Mouse (Mus musculus) hindbrain, embryonic 12.5 days (tissue): Measurements from ENCODE around the gene Gm26602. TPM values are rescaled to one million over a fixed set of nuclear protein-coding genes. Genes with fewer than 3 reads are reported as not detected.

ENCODE experiments used
- ATAC-seq: fragments of 200-750 bp; cut with Nextera tagmentation; 2 replicates; pipeline ENCODE4 v1.8.0; 2017; ENCODE audit warnings: moderate TSS enrichment; ENCODE audit not compliant: low FRiP score
- H3K27ac ChIP-seq: fragments of 300-500 bp; sonication (generic); 2 replicates; pipeline ENCODE4 v1.5.1; 2016; ENCODE audit warnings: mild to moderate bottlenecking
- H3K27me3 ChIP-seq: fragments of 300-500 bp; sonication (generic); 2 replicates; pipeline ENCODE4 v1.6.1; 2016; ENCODE audit warnings: mild to moderate bottlenecking
- H3K36me3 ChIP-seq: fragments of 300-500 bp; sonication (generic); 2 replicates; pipeline ENCODE4 v1.6.1; 2016; ENCODE audit warnings: mild to moderate bottlenecking
- H3K4me1 ChIP-seq: fragments of 300-500 bp; sonication (generic); 2 replicates; pipeline ENCODE4 v1.6.1; 2016
- H3K4me2 ChIP-seq: fragments of 300-500 bp; sonication (generic); replicated peaks from 2 replicates; pipeline ENCODE4 v1.6.1; 2016; ENCODE audit warnings: mild to moderate bottlenecking
- H3K4me3 ChIP-seq: fragments of 300-500 bp; sonication (generic); 2 replicates; pipeline ENCODE4 v1.5.1; 2016; ENCODE audit warnings: mild to moderate bottlenecking
- H3K9ac ChIP-seq: fragments of 300-500 bp; sonication (generic); 2 replicates; pipeline ENCODE4 v1.6.1; 2016; ENCODE audit warnings: mild to moderate bottlenecking, moderate library complexity
- H3K9me3 ChIP-seq: fragments of 300-500 bp; sonication (generic); replicated peaks from 2 replicates; pipeline ENCODE4 v1.6.1; 2016; ENCODE audit warnings: mild to moderate bottlenecking
- WGBS: fragments of 180-500 bp; shearing (Covaris S2); methylation state at CpG from one replicate; pipeline ENCODE4 v1.1.7; 2016; 5-methylcytosine and 5-hydroxymethylcytosine counted together
- microRNA-seq: library from miRNA; unstranded; fragments of <30 nt; microRNA quantifications from one replicate; pipeline ENCODE4, GENCODE M21; 2017
- polyA plus RNA-seq: library from polyadenylated mRNA; unstranded; fragments of >200 nt; fragmentation: Nextera tagmentation; extraction: Ambion mirVana; gene quantifications from 2 replicates; pipeline ENCODE4 v1.2.1, GENCODE M21; 2016

Gm26602 gene
- polyA plus RNA-seq, 1 experiment from 2014 or later = 25.5 TPM

DNA sequence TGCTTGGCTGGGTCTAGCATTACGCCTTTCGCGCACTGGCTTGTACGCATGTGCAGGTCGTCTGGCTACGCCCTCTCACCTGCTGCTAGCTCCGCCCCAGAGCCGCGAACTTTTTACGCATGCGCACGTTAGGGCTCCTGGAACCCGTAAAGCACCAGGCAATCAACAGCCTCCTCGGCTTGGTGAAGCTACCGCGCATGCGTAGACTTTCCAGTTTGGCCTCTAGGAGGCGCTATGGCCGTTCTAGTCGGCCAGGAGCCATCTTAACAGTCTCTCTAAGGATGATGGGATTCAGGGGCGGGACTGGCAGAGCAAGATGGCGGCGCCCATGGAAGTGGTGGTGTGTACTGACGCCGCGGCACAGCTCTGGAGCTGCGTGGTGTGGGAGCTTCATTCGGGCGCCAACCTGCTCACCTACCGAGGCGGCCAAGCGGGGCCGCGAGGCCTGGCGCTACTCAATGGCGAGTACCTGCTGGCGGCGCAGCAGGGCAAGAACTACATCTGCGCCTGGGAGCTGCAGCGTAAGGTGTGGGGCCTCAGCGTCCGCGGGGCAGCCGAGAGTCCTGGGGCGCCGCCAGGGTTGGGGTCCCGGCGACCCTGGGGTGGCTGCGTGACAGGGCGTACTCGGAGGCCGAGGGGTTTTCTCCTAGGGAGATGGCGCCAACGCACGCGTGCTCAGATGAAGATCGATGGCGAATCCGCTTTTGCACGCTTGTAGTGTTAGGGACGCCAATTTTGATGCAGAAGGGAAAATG, 49.4 kb downstream of the Gm26602 start, which contains the start of gene Wdr18:
Gene Wdr18, plus strand, starts transcription at position 306 of the 755 bp plus-strand sequence.
- under 1% methylated on average over 61 of the region's 61 CpGs for WGBS
- H3K4me2 ChIP-seq = peak within 1 kb of the TSS; percentile 68
- H3K9me3 ChIP-seq = no peaks in the 10 kb centered on the region
- peaks cover 13% of the 10 kb centered on the region; the same call in 1 of the 2 replicates for H3K27me3 ChIP-seq
- peak within 1 kb of the TSS; percentile 72; the same call in 1 of the 2 replicates for H3K27ac ChIP-seq
- H3K9ac ChIP-seq = peak within 1 kb of the TSS; percentile 83
- peak; percentile 96 for ATAC-seq
- H3K4me1 ChIP-seq = peaks cover 13% of the 10 kb centered on the region
- H3K36me3 ChIP-seq = peaks cover 33% of the 10 kb centered on the region
- peak within 1 kb of the TSS; percentile 93 for H3K4me3 ChIP-seq

Small RNAs within 50 kb of the gene (microRNA-seq; reads per million reads assigned to microRNA genes)
- not detected for gene Mir6910

Other genes starting within 250 kb of the Gm26602 start
- 2.9 and 3.2 TPM in 2 replicates for gene Madcam1, start 246.3 kb upstream of the Gm26602 start, polyA plus RNA-seq
- gene Tpgs1, start 241.5 kb upstream of the Gm26602 start, polyA plus RNA-seq = 68.1 and 69.4 TPM in 2 replicates
- gene Cdc34, start 228.7 kb upstream of the Gm26602 start, polyA plus RNA-seq = 121 and 124 TPM in 2 replicates
- gene Gzmm, start 221.8 kb upstream of the Gm26602 start, polyA plus RNA-seq = 1.2 and 1.3 TPM in 2 replicates
- gene Bsg, start 206.4 kb upstream of the Gm26602 start, polyA plus RNA-seq = 658 and 661 TPM in 2 replicates
- gene Hcn2, start 194.2 kb upstream of the Gm26602 start, polyA plus RNA-seq = 0.45 and 0.48 TPM in 2 replicates
- 42.7 and 47.5 TPM in 2 replicates for gene Polrmt, start 164.3 kb upstream of the Gm26602 start, polyA plus RNA-seq
- 0.42 and 0.72 TPM in 2 replicates for gene Fgf22, start 155.8 kb upstream of the Gm26602 start, polyA plus RNA-seq
- gene Rnf126, start 143.9 kb upstream of the Gm26602 start, polyA plus RNA-seq = 103 and 108 TPM in 2 replicates
- 2.3 and 2.7 TPM in 2 replicates for gene Fstl3, start 133.6 kb upstream of the Gm26602 start, polyA plus RNA-seq
- 0.23 and 0.30 TPM in 2 replicates for gene Prss57, start 119.9 kb upstream of the Gm26602 start, polyA plus RNA-seq
- 189 and 198 TPM in 2 replicates for gene Palm, start 117.3 kb upstream of the Gm26602 start, polyA plus RNA-seq
- 1.3 and 2.1 TPM in 2 replicates for gene Misp, start 89.9 kb upstream of the Gm26602 start, polyA plus RNA-seq
- gene Ptbp1, start 56.4 kb upstream of the Gm26602 start, polyA plus RNA-seq = 201 and 211 TPM in 2 replicates
- 11.8 and 14.1 TPM in 2 replicates for gene Prtn3, start 36.4 kb upstream of the Gm26602 start, polyA plus RNA-seq
- 289 and 290 TPM in 2 replicates for gene Plppr3, start 36.2 kb upstream of the Gm26602 start, polyA plus RNA-seq
- 0.56 TPM in 1 of 2 replicates, not detected in the other for gene Elane, start 24.6 kb upstream of the Gm26602 start, polyA plus RNA-seq
- not detected in 2 replicates for gene Cfd, start 20.0 kb upstream of the Gm26602 start, polyA plus RNA-seq
- gene Med16, start 1.9 kb upstream of the Gm26602 start, polyA plus RNA-seq = 63.3 and 70.0 TPM in 2 replicates
- 1.2 and 1.6 TPM in 2 replicates for gene Kiss1r, start 6.1 kb downstream of the Gm26602 start, polyA plus RNA-seq
- gene R3hdm4, start 10.4 kb downstream of the Gm26602 start, polyA plus RNA-seq = 173 and 184 TPM in 2 replicates
- gene Arid3a, start 16.2 kb downstream of the Gm26602 start, polyA plus RNA-seq = 4.7 and 5.3 TPM in 2 replicates
- gene Wdr18, start 49.3 kb downstream of the Gm26602 start, polyA plus RNA-seq = 89.4 and 100 TPM in 2 replicates
- 0.23 and 0.44 TPM in 2 replicates for gene Grin3b, start 59.9 kb downstream of the Gm26602 start, polyA plus RNA-seq
- gene Tmem259, start 73.5 kb downstream of the Gm26602 start, polyA plus RNA-seq = 23.1 and 25.5 TPM in 2 replicates
- 178 and 204 TPM in 2 replicates for gene Cnn2, start 77.7 kb downstream of the Gm26602 start, polyA plus RNA-seq
- 6.9 and 7.7 TPM in 2 replicates for gene Abca7, start 85.6 kb downstream of the Gm26602 start, polyA plus RNA-seq
- gene Arhgap45, start 105.8 kb downstream of the Gm26602 start, polyA plus RNA-seq = 8.7 and 8.9 TPM in 2 replicates
- 163 and 171 TPM in 2 replicates for gene Polr2e, start 128.9 kb downstream of the Gm26602 start, polyA plus RNA-seq
- 449 and 484 TPM in 2 replicates for gene Gpx4, start 136.3 kb downstream of the Gm26602 start, polyA plus RNA-seq
- gene Sbno2, start 194.7 kb downstream of the Gm26602 start, polyA plus RNA-seq = 15.1 TPM in 2 replicates
- gene Stk11, start 204.9 kb downstream of the Gm26602 start, polyA plus RNA-seq = 13.1 and 16.1 TPM in 2 replicates
- gene Atp5d, start 227.8 kb downstream of the Gm26602 start, polyA plus RNA-seq = 351 and 385 TPM in 2 replicates
- gene Cbarp, start 230.0 kb downstream of the Gm26602 start, polyA plus RNA-seq = 18.4 and 22.3 TPM in 2 replicates
- gene Midn, start 237.4 kb downstream of the Gm26602 start, polyA plus RNA-seq = 42.1 and 54.5 TPM in 2 replicates